Mouse (Mus musculus) erythroblast, embryonic 14.5 days (primary cell): ENCODE data around the gene Olfr1458.

Experiments used
- GATA1 ChIP-seq: IDR thresholded peaks from 2 replicates; pipeline ENCODE4 v1.6.1; 2012; ENCODE audit warnings: low read length, inconsistent platforms, mixed read lengths
- TAL1 ChIP-seq: IDR thresholded peaks from 3 replicates; pipeline ENCODE4 v1.6.1; 2012; ENCODE audit warnings: low read length, inconsistent platforms, mixed read lengths

DNA sequence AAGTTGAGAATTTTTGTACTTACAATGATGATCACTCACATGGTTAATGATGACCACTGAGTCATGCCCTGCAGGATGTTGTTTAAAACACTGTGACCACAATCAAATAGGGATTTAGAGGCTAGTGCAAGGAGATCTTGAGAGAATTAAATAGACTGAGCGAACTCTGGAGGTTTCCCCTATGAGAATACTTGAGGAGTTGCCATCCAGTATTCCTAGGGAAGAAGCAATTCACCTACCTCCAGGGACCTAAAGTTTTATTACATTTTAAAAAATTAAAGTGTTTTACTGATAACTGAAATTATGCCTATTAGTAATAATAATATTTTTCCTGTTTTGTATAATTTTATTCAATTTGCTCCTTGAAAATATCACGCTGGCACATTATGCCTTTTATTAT, 8.8 kb downstream of the Olfr1458 start, which contains the start of gene Olfr1457:
- TF ChIP-seq GATA1, result no peak
- no peak for TF ChIP-seq TAL1
